Mouse (Mus musculus): ENCODE results near the gene Vmn1r56. TPM values are rescaled to one million over a fixed set of nuclear protein-coding genes. Genes with fewer than 3 reads are reported as not detected.
"Not testable (repeated sequence)": the region's sequence is repeated elsewhere in the genome, so short reads cannot be mapped to it uniquely, and the experiment has no call there.

The Vmn1r56 gene
- not detected for total RNA-seq (2021)

- DNase-seq (ENCODE audit: extremely low spot score in 1 of 2, low spot score in 2 of 2); intact Hi-C loops (cut with DNase I): not testable (repeated sequence)
These were observed at the start of gene Vmn1r56 for GRCm38 (mm10) chr7:5196647-5197046. Gene Vmn1r56 (minus strand): TSS chr7:5196747.

- intact Hi-C loops (cut with DNase I): loop anchor here (10.0 kb wide), 1 partner anchor 237 kb away; the partner anchor contains the start of gene Vmn1r59
- DNase-seq (ENCODE audit: extremely low spot score in 1 of 2, low spot score in 2 of 2): not testable (repeated sequence)
These were observed 21.6 kb upstream of the Vmn1r56 start, which contains the start of gene Vmn1r57 for GRCm38 (mm10) chr7:5218193-5218592. Gene Vmn1r57 (plus strand): TSS chr7:5218493.

- intact Hi-C loops (cut with DNase I): not testable (repeated sequence)
These were observed 47.0 kb downstream of the Vmn1r56 start, which contains the start of gene Vmn1r55 for GRCm38 (mm10) chr7:5149570-5149969. Gene Vmn1r55 (minus strand): TSS chr7:5149670.

More at GRCm38 (mm10) chr7:5149570-5149969, 47.0 kb downstream of the Vmn1r56 start, which contains the start of gene Vmn1r55:
- DNase-seq (ENCODE audit: extremely low spot score in 1 of 2, low spot score in 2 of 2): not testable (repeated sequence)

Other genes starting within 250 kb of the Vmn1r56 start
- not detected for gene Sbk2, start 232.3 kb downstream of the Vmn1r56 start, total RNA-seq (2021)
- under 1 TPM; 0.24 to 0.32 TPM for gene Sbk3, start 225.6 kb downstream of the Vmn1r56 start, total RNA-seq (2021)
- gene Zfp579, start 200.6 kb downstream of the Vmn1r56 start, total RNA-seq (2021): 10 to 100 TPM; 29.7 to 33.6 TPM
- 1 to 10 TPM; 4.0 to 4.4 TPM for gene Zfp524, start 182.3 kb downstream of the Vmn1r56 start, total RNA-seq (2021)
- 10 to 100 TPM; 22.0 to 23.7 TPM for gene Fiz1, start 182.1 kb downstream of the Vmn1r56 start, total RNA-seq (2021)
- gene Gm44973, start 181.3 kb downstream of the Vmn1r56 start, total RNA-seq (2021): not detected
- 10 to 100 TPM; 35.4 to 36.5 TPM for gene Zfp865, start 176.4 kb downstream of the Vmn1r56 start, total RNA-seq (2021)
- gene Ccdc106, start 176.2 kb downstream of the Vmn1r56 start, total RNA-seq (2021): 10 to 100 TPM; 59.7 to 59.9 TPM
- not detected for gene 4632433K11Rik, start 162.6 kb downstream of the Vmn1r56 start, total RNA-seq (2021)
- 1 to 10 TPM; 4.1 to 4.8 TPM for gene Zfp784, start 158.3 kb downstream of the Vmn1r56 start, total RNA-seq (2021)
- 10 to 100 TPM; 68.9 to 71.0 TPM for gene Zfp580, start 145.2 kb downstream of the Vmn1r56 start, total RNA-seq (2021)
- 100 to 1,000 TPM; 170 to 172 TPM for gene U2af2, start 134.6 kb downstream of the Vmn1r56 start, total RNA-seq (2021)
- 100 to 1,000 TPM; 387 to 408 TPM for gene Epn1, start 116.5 kb downstream of the Vmn1r56 start, total RNA-seq (2021)
- gene Rfpl4, start 79.8 kb downstream of the Vmn1r56 start, total RNA-seq (2021): not detected
- under 1 TPM in 1 of 2 experiments, not detected in 1; 0.71 TPM for gene Rasl2-9, start 70.8 kb downstream of the Vmn1r56 start, total RNA-seq (2021)
- not detected for gene Vmn1r55, start 47.1 kb downstream of the Vmn1r56 start, total RNA-seq (2021)
- gene Vmn1r57, start 21.7 kb upstream of the Vmn1r56 start, total RNA-seq (2021): not detected
- not detected for gene Gm5065, start 153.8 kb upstream of the Vmn1r56 start, total RNA-seq (2021)
- gene Nlrp2, start 154.3 kb upstream of the Vmn1r56 start, total RNA-seq (2021): not detected
- gene Vmn1r58, start 216.6 kb upstream of the Vmn1r56 start, total RNA-seq (2021): not detected

Data from left cerebral cortex, postnatal 10 days (tissue).